Mouse (Mus musculus): ENCODE measurements around the gene Nsun2.

The Nsun2 gene

DNA sequence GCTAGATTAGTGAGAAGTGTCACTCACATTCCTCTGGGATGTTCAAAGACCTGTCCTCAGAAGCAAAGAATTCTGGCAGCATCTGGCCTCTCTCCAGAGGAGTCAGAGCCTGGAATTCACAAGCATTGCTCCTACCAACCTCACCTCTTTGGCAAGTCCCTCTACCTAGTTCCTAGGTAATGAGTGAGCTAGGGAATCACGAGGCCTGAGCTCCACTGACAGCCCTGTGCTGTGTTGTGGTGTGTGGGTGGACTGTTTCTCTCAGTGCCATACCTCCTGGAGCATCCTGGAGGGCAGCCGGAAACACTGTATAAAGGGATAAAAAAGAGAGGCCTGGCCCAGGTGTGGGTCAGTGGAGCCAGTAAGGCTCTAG is 9.4 kb upstream of the Nsun2 start:
- DNase-seq (ENCODE audit: low spot score in 2 of 2) = no peak

DNA sequence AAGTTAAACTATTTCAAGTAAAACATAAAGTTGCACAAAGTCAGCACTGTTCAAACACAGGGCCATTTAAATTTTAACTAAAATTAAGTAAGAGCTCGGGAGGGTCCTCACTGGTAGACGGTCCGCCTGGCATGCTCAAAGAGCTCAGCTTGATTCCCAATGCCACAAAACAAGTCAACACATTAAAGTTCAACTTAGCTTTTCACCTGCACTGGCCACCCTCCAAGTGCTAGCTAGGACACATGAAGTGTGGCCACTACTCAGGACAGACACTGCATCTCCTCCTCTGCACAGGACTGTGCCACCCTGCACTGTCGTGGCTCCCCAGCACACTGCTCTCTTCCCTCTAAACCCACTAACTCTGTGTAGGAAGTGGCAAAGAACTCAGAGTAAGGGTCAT is 7.7 kb upstream of the Nsun2 start:
- DNase-seq (ENCODE audit: low spot score in 2 of 2) = no peak

DNA sequence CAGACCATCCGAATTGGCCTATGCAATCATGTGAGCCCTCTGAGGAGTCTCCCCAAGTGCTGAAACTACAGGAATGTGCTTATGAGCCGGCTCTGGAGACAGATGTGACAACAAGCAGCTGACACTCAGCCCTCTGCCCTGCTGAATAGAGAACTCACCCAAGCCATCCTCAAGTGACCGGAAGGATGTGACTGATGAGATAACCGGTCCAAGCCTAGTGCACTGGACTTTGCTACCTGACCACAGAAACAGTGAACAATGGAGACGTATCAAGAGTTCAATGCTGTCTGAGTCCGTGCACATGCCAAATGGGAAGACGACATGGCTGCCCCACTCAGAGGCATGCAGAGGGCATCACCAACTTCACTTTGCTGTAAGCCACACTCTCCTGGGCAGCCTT is 5.0 kb upstream of the Nsun2 start:
- DNase-seq (ENCODE audit: low spot score in 2 of 2) = no peak

DNA sequence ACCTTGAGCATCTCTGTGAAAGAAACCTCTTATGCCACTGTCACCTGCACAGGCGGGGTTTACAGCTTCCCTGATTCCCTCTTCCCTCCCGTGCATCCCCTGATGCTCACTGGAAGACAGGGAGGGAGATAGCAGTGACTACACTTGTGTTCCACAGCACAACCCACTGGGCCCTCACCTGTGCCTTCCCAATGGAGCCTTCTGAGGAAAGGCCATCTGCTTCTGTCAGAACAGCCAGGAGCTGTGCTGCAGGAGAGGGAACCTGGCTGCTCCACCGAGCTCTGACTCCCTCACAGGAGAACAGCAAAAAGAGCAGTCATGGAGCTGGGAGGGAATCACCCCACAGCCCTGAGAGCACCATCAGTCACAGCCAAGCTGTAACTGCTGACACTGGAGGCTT is 3.4 kb upstream of the Nsun2 start:
- no peak for DNase-seq (ENCODE audit: low spot score in 2 of 2)

DNA sequence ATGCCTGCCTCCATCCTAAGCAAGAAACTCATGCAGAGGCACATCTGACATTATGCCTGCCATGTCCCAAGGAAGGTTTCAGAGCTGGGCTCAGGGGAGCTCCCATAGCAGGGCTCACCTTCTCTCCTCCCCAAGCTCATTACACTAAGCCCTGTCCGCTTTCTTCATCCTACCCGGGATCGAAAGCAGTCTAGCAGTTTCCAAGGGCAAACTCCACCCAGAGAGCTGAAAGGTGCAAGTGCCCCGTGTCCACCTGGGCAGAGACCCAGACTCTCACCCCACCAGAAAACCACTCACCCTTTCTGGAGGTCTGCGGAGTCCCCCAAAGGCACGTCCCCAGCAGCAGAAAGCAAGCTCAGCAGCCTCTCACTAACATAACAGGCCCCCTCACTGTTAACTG is 2.6 kb upstream of the Nsun2 start:
- no peak for DNase-seq (ENCODE audit: low spot score in 2 of 2)

DNA sequence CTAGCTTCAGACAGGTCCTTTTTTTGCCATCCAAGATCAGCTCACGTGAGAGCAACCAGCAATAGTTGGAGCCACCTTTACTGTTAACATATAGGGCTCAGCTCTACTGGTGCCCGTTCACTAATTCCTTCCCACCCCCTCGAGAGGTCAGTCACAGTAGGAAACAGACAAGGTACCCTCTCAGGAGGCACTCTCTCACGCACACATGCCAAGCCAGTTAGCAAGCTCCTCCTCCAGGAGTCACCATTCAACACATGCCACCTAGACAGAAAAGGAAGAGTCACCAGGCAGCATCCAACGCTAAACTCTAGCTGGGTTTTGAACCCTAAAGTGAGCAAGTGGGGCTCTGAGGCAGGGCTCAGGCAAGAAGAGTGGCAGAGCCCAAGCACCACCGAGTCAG is 2.1 kb upstream of the Nsun2 start:
- no peak for DNase-seq (ENCODE audit: low spot score in 2 of 2)

DNA sequence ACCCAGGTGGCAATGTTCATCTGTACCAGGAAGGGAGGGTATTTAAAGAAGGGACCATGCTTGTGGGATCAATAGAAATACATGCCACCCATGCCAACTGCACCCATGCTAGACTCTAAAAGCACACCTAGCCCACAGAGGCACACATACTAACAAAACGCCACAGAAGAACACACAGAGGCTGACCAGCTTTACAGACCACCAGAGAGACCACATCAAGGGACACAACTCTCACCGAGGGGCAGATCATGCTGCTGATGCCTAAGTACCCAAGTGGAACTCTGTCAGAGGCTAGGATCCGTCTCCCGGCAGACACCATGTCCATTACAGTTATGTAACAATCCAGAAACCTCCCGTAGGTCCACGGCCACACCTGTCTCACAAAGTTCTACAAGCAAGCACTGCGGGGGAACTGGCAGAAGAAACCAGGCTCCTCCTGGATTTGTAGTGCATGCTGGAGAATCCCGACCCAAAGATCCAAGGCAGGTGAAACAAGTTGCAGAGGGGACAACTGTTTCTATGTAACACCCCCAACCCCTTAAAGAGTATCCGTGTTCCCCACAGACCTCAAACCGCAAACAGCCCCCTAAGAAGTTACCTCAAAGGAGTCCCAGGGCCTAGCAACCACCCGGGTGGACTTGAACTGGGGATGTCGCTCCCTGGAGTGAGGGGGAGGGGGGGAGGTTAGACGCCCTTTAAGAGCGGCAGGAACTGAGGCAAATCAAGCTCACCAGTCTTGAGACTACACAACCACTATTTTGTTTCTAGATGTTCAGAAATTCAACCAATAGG is 1.2 kb upstream of the Nsun2 start:
- DNase-seq (ENCODE audit: low spot score in 2 of 2) = no peak

DNA sequence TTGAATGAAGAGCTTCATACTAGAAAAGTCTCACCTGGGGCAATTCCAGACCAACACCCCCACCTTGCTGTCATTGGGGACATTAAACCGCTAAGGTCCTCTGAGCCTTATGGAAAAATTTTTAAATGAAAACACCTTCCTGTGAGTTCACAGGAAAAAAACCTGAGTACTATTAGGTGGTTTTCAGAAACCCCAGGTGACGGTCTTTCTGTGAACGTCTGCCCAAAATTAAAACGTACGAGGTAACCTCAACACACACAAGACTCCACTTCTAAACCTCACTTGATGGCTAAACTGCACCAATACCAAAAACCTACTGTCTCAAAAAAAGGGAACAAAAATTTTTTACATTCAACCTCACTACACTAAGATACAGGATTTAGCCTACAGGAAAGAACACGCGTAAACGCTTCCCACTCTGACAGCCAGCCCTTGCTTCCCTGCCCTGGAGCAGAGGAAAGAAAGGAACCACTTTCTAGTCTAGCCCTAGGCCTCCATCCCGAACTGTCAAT is 597 bp upstream of the Nsun2 start:
- no peak for DNase-seq (ENCODE audit: low spot score in 2 of 2)

DNA sequence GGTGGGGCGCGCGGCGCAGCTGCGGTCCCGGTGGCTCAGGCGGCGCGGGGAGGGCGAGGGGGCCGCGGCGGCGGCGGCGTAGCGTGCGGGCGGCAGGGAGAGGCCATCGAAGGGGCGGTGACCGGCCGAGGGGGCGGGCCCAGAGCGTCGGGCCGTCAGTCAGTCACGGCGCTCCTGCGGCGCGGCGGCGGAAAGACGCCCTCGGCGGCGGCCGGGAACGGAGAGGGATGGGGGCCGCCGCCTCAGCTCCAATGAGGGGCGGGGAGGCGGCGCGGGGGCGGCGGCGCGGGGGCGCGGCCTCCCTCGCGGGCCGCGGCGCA is 748 bp downstream of the Nsun2 start, which contains the start of gene Tent4a:
Tent4a (minus strand) TSS at position 284 of the 320 bp plus-strand sequence.
- no peak for DNase-seq (ENCODE audit: low spot score in 2 of 2)

DNA sequence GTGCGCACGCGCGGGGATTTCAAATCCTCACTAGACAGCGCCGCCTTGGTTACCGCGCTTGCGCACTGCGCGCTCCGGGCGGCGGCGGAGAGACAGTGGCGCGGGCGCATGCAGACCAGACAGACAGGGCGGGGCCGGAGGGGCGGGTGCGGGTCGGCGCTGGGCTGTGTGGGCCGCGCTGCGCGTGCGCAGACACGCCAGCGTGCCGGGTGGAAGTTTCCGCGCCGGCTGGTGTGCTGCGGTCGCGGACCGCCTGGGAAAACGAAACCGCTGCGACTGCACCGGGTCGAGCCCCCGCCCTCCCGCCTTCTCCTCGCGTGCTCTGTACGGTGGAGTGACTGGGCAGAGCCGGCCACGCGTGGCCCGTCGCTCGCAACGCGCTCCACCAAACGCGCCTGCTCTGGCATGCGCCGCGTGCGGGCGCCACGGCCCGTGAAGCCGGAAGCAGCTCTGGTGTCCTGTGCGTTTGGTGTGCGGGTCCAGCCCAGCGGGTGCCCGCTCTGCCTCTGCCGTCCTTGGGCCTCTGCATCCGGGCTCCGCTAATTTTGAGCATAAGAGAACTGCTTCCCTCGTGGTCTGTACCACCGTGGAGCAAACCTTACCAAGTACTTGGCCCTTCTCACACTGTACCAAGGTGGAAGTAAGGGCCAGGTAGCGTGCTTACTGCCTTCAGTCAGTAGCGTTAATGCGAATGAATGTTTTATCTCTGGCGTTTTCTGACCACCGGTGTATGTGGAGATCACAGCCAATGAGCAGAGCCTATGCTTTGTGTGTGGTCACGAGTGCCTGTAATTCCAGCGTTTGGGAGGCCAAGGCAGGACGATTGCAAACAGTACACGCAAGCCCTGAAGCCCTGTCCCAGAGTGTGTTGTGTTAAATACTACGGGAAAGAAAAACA is 1.4 kb downstream of the Nsun2 start:
- DNase-seq (ENCODE audit: low spot score in 2 of 2) = peak; percentile 92 to 97

DNA sequence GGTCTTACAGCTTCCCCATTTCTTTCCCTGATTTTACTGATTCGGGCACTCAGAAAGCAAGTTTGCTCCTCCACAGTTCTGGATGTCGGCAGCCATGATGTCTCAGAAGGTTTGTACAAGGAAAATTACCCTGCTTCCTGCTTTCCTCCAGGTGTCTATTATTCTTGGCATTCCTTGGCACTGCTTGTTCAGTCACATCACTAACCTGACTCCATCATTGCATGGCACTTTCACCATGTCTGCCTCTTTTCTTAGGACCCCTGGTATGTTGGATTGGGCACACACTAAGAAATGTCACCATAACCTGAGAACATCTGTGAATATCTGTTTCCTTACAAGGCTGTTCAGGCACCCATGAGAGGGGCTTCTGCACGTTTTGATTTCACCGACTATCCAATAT is 2.5 kb downstream of the Nsun2 start:
- no peak for DNase-seq (ENCODE audit: low spot score in 2 of 2)

DNA sequence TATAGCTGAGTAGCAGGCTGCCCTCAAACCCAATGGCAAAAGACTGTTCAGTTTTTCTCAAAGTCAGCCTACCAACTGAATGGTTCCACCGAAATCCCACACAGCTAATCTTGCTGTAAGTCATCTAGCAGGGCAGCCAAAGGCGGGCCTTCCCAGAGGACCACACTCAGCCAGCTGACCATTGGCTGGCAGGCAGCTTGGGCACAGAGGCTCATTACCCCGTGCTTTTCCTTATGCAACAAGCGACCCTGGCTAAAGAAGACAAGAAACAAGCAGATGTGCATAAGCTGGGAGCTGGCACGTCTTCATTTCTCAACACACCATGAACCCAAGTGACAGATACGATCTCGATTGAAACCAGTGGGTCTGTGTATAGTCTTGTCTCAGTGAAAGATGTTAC is 3.8 kb downstream of the Nsun2 start:
- DNase-seq (ENCODE audit: low spot score in 2 of 2) = peak in 1 of 2 experiments; percentile 47

DNA sequence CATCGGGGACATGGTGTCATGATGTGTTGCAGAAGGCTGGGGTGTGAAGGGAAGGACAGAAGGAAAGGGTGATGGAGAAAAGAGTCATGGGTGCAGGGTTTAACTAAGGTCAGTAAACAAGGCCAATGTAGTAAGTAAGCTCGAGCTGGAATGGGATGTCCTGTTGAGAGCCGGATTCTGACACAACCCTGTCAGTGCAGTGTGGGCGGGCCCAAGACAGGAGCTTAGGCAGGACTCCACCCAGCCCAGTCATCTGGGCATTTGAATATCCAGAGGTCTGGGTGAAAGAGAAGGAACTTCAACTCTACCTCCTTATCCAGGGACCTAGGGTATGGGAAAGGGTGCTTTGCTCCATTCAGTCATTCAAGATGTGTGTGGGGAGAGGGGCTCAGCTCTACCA is 4.8 kb downstream of the Nsun2 start:
- DNase-seq (ENCODE audit: low spot score in 2 of 2) = peak in 1 of 2 experiments; percentile 56

DNA sequence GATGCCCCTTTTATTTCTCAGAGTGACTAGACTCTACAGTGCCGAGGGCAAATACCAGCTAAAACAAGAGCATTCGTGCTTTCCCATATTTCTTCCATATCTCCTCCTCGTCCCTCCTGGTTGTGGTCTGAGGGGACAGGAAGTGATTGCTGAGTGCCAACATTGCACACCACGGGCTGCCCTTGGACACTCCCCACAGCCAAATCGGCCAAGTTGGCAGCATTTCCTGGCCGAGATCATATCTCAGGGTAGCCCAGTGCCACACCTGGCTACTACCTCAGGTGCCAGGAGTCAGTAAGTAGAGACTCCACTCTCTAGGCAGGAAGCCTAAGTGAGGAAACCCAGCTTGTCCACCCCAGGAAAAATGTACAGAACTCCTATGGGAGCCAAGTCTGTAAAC is 7.7 kb downstream of the Nsun2 start:
- DNase-seq (ENCODE audit: low spot score in 2 of 2) = peak in 1 of 2 experiments; percentile 47

DNA sequence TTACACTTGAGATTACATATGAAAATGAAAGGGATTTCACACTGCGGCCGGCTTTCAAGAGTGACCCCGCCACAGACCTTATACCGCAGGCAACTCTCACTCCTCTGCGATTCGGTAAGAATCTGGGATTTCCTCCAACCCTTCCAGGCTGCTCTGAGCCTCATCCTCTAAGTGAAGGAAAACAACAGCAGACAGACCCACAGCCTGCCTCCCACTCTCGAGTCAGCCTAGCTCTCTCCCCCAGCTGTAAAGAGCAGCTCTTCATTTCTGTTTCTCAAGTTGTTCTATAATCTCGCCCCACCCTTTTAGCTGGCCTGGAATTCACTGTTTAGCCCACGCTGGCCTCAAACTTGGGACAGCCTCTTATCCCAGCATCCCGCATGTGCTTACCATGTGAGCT is 8.2 kb downstream of the Nsun2 start:
- no peak for DNase-seq (ENCODE audit: low spot score in 2 of 2)

DNA sequence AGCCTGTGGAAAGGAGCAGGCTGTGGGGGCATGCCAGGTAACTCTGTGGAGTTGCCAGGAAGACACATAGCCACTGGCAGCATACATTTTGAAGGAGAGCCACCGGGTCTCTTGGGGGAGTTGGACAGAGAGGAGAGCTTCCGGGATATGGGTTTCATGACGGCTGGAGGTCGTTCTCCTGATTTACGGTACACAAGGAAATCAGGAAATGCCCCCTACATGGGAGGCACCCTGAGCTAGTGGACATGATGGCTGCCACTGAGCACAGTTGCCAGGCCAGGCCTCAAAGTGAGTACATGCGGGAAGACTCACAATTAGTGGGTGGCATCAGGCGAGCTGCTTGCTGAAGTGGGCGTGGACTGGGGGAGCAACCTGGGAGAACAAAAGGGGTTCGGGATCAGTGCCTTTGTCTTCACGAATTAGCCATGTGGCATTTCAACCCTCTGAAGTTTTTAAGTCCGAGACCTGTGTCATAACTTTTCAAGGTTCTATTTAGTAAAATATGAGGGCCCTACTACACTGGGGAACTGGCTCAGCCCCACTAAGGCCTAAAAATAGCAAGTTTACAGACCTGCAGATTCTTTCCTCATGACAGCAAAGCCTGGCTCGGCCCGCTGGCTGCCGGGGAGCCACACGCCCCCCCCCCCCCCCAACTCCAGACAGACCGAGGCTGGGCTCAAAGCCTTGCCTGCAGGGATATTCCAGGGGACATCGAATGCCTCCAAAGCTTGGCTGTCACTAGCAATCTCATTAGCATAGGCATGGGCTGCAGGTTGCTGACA is 9.2 kb downstream of the Nsun2 start:
- no peak for DNase-seq (ENCODE audit: low spot score in 2 of 2)

DNA sequence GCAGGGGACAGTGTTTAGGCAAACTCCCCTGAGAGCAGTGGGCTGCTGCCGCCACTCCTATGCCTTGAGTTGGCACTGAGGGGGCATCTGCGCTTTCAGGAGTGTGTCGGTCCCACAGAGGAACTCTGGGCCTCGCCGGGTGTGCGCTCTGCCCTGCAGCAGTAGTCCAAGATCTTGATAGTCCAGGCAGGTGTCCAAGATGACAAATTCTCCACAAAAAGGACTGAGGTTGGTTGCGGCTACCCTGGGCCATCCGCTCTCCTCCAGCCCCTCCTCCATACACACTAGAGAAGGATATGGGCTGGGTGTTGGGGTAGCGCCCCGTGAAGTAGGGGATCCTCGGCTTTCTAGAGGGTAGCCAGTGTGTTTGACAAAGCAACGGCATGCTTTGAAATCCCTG is 10.0 kb downstream of the Nsun2 start:
- DNase-seq (ENCODE audit: low spot score in 2 of 2) = no peak

DNA sequence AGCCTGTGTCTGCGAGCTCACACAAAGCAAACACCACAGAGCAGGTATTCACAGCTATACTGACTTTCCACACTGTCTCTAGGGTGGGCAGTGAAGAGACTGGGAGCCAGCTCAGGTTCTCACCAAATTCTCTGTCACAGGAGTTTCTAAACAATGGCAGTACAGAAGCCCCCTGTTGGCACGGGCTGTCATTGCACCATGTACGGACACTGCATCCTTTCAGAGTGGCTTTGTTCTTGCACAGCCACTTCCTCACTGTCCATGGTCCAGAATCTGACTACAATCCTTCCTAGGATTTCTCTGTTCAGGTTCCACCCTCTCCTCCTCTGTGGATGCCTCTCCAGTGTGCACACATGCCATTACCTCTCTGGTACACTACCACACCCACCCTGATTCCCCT is 11.5 kb downstream of the Nsun2 start:
- DNase-seq (ENCODE audit: low spot score in 2 of 2) = no peak

DNA sequence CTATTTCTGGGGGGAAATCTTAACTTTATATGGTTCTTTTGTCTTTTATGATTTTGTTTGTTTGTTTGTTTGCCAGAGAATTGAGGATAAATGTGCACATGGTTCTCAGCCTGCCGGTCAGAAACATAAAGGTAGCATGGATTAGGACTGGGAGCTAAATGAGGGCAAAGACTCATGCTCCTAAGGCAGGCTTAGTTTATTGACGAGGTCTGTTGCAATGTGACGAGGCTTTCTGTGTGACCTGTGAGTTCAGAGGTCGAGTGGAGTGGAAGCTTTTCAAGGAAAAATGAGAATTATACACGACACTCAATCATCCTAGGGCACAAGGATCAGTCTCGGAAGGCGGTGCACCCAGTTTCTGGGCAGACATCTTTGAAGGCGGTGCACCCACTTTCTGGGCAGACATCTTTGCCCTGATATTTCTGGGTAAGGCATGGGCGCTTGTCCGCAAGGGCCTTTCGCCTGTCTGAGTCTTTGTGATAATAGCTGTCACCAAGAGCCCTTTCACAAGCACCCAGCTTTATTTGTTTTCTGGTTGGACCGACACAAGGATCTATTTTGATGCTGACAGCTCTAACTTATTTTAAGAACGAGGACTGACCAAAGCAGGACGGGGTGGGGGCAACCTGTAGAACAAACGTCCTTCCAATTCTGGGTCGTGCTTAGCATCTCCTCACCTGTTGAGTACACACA is 14.1 kb downstream of the Nsun2 start:
- DNase-seq (ENCODE audit: low spot score in 2 of 2) = no peak

DNA sequence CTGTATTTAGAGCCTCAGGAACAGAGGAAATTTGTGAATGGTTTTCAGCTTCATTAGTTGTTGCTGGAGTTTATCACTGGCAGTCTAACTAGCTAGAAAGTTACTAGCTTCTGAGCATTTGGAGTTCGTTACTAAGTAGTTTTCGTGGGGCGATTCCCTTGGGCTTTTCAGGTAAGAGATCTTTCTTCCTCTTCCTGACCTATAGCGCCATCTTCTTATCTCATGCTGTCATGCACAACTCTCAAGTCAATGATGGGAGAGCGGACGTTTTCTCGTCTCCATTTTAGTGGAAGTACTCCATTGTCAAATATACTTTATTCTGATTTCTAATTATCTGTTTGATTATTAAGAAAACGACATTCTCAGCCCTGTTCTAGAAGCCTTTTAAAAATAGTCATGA is 16.4 kb downstream of the Nsun2 start:
- no peak for DNase-seq (ENCODE audit: low spot score in 2 of 2)

DNA sequence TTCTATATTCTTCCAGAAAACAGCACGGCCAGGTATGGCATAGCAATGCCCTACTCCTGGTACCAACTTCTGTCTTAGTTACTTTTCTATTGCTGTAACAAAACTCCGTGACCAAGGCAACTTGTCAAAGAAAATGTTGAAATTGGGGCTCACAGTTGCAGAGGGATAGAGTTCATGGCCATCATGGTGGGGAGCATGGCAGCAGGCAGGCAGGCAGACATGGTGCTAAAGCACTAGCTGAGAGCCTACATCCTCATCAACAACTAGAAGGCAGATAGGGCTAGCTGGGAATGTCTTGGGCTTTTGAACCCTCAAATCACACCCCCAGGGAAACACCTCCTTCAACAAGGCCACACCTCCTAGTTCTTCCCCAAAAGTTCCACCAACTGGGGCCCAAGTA is 17.3 kb downstream of the Nsun2 start:
- DNase-seq (ENCODE audit: low spot score in 2 of 2) = no peak

DNA sequence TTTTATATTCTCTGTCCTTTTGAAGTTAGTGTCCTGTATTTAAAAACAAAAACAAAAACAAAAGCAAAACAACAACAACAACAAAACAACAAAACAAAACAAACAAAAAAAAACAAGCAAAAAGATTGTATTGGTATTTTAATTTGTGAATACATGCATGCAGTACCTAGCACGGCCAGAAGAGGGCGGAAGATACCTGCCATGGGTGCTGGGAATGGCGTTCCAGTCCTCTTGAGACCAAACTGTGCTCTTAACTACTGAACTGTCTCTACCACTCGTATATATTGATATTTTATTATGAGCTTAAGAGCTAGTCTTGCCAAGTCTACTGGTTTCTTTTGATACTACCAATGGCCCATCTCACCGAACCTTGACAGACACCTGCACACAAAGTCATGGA is 19.5 kb downstream of the Nsun2 start:
- no peak for DNase-seq (ENCODE audit: low spot score in 2 of 2)

All from urinary bladder, postnatal 36 days (tissue).